ENCODE assay signal across 21 mouse cellular contexts in genomic region chr1:182192581-182192980, GRCm38 (mm10). TPM values are rescaled to one million over a fixed set of nuclear protein-coding genes. Genes with fewer than 3 reads are reported as not detected.
DNase-seq lines count a peak whose midpoint lies in the region; ATAC-seq and TF ChIP-seq lines count a peak whose summit lies in the region.
"Had no signal": no experiment of that assay in that cellular context is flagged by ENCODE, and none has a peak within 500 bp of the region (broad histone marks: within the 10 kb centered on the region; RNA-seq: fewer than 3 reads in every experiment).

No protein-coding gene starts in this region.

- DNase-seq in kidney, postnatal 10 days, result no peak
- DNase-seq in kidney, adult 11 months, result no peak
- no peak for DNase-seq in kidney, adult 8-10 months
- DNase-seq in kidney, postnatal 0 days (ENCODE audit: low spot score), result peak; percentile 38
- DNase-seq in kidney, adult 9 months, result no peak
- DNase-seq: adrenal gland, adult 8-10 months; adrenal gland, postnatal 25 days; B cell, adult 2 months; cerebellum, adult 11 months; cerebellum, adult 11-12 months had no signal

- no peak for TF ChIP-seq CTCF in kidney, postnatal 0 days (IDR thresholded peaks at IDR 0.05; ENCODE audit: low read depth)

- peaks cover 11% of the 10 kb centered on the region for H3K4me1 ChIP-seq in kidney, embryonic 14.5 days (ENCODE audit: control insufficient read depth, insufficient read depth, low read length)
- H3K4me1 ChIP-seq in kidney, embryonic 15.5 days, result peaks cover 16% of the 10 kb centered on the region
- peaks cover 9% of the 10 kb centered on the region; the same call in 1 of the 2 replicates for H3K4me1 ChIP-seq in kidney, embryonic 16.5 days (ENCODE audit: insufficient read depth, low read length)
- no peaks in the 10 kb centered on the region for H3K4me1 ChIP-seq in kidney, postnatal 0 days (replicated peaks; ENCODE audit: insufficient read depth, low read length)

- ATAC-seq in kidney, embryonic 14.5 days (ENCODE audit: low FRiP score, low TSS enrichment), result peak; percentile 66; the same call in 1 of the 2 replicates
- no peak; the same call in 1 of the 2 replicates for ATAC-seq in kidney, embryonic 15.5 days (replicated peaks; ENCODE audit: low FRiP score)
- ATAC-seq in kidney, embryonic 16.5 days (ENCODE audit: low FRiP score, low TSS enrichment), result peak; percentile 51; the same call in 1 of the 2 replicates
- ATAC-seq in kidney, postnatal 0 days (replicated peaks; ENCODE audit: low FRiP score, low read depth), result no peak
- ATAC-seq: activated CD4-positive, CD25-positive, alpha-beta regulatory T cell, adult 4 months; CD4-positive, CD25-positive, alpha-beta regulatory T cell, adult 4 months; Patski had no signal

- H3K27me3 ChIP-seq in kidney, embryonic 14.5 days (ENCODE audit: control insufficient read depth, insufficient read depth, low read length), result no peaks in the 10 kb centered on the region
- no peaks in the 10 kb centered on the region for H3K27me3 ChIP-seq in kidney, embryonic 15.5 days
- no peaks in the 10 kb centered on the region for H3K27me3 ChIP-seq in kidney, embryonic 16.5 days (ENCODE audit: insufficient read depth, low read length)
- H3K27me3 ChIP-seq in kidney, postnatal 0 days (ENCODE audit: insufficient read depth, low read length), result no peaks in the 10 kb centered on the region
- H3K27me3 ChIP-seq: CH12.LX, Patski had no signal

- H3K4me2 ChIP-seq in kidney, embryonic 14.5 days (replicated peaks; ENCODE audit: low read depth, low read length), result no peak overlapping the region
- no peak overlapping the region for H3K4me2 ChIP-seq in kidney, embryonic 15.5 days
- H3K4me2 ChIP-seq in kidney, embryonic 16.5 days (replicated peaks; ENCODE audit: low read depth, low read length), result no peak overlapping the region
- no peak overlapping the region for H3K4me2 ChIP-seq in kidney, postnatal 0 days (ENCODE audit: low read length)

- H3K9me3 ChIP-seq in kidney, embryonic 14.5 days (ENCODE audit: control insufficient read depth, low read length), result 0 out of 2 replicates have a peak, but pooled peaks cover 1% of the 10 kb centered on the region
- H3K9me3 ChIP-seq in kidney, embryonic 15.5 days (replicated peaks), result no peaks in the 10 kb centered on the region
- peaks cover 1% of the 10 kb centered on the region for H3K9me3 ChIP-seq in kidney, embryonic 16.5 days (ENCODE audit: low read length)
- no peaks in the 10 kb centered on the region for H3K9me3 ChIP-seq in kidney, postnatal 0 days (replicated peaks; ENCODE audit: low read length)
- H3K9me3 ChIP-seq: G1E had no signal

- WGBS in kidney, embryonic 14.5 days, result 47% methylated on average over 1 of the region's 1 CpGs
- WGBS in kidney, embryonic 15.5 days, result 52% methylated on average over 1 of the region's 1 CpGs
- 44% methylated on average over 1 of the region's 1 CpGs for WGBS in kidney, embryonic 16.5 days
- 54% methylated on average over 1 of the region's 1 CpGs for WGBS in kidney, postnatal 0 days

- no peak overlapping the region for H3K9ac ChIP-seq in kidney, embryonic 14.5 days (ENCODE audit: low read depth, low read length)
- H3K9ac ChIP-seq in kidney, embryonic 15.5 days, result no peak overlapping the region
- no peak overlapping the region for H3K9ac ChIP-seq in kidney, embryonic 16.5 days (replicated peaks; ENCODE audit: low read length)
- H3K9ac ChIP-seq in kidney, postnatal 0 days (ENCODE audit: low read depth, low read length), result no peak overlapping the region

- no peaks in the 10 kb centered on the region for H3K36me3 ChIP-seq in kidney, embryonic 14.5 days (ENCODE audit: control insufficient read depth, insufficient read depth, low read length)
- H3K36me3 ChIP-seq in kidney, embryonic 15.5 days, result no peaks in the 10 kb centered on the region
- no peaks in the 10 kb centered on the region for H3K36me3 ChIP-seq in kidney, embryonic 16.5 days (ENCODE audit: insufficient read depth, low read length)
- no peaks in the 10 kb centered on the region for H3K36me3 ChIP-seq in kidney, postnatal 0 days (ENCODE audit: insufficient read depth, low read length)
- H3K36me3 ChIP-seq: G1E had no signal

- H3K4me3 ChIP-seq in kidney, embryonic 14.5 days (ENCODE audit: low read length), result no peak overlapping the region
- no peak overlapping the region for H3K4me3 ChIP-seq in kidney, embryonic 15.5 days (replicated peaks)
- H3K4me3 ChIP-seq in kidney, embryonic 16.5 days (ENCODE audit: low read length), result no peak overlapping the region
- no peak overlapping the region for H3K4me3 ChIP-seq in kidney, postnatal 0 days (replicated peaks; ENCODE audit: low read depth, low read length)

- no peak overlapping the region for H3K27ac ChIP-seq in kidney, embryonic 14.5 days (ENCODE audit: low read depth, low read length)
- peak overlapping the region; percentile 41 for H3K27ac ChIP-seq in kidney, embryonic 15.5 days
- peak overlapping the region; percentile 40; the same call in 1 of the 2 replicates for H3K27ac ChIP-seq in kidney, embryonic 16.5 days (ENCODE audit: low read length)
- no peak overlapping the region for H3K27ac ChIP-seq in kidney, postnatal 0 days

RNA-seq across cellular contexts. Expression of gene Vmn1r1, which starts 28.3 kb away (rescaled TPM):
- polyA plus RNA-seq in kidney, embryonic 14.5 days (2014; fragmentation: Nextera tagmentation; extraction: Ambion mirVana), result not detected in 2 replicates
- polyA plus RNA-seq in kidney, embryonic 15.5 days (2015; fragmentation: Nextera tagmentation; extraction: Ambion mirVana), result not detected in 2 replicates
- not detected in 2 replicates for polyA plus RNA-seq in kidney, embryonic 16.5 days (2015; fragmentation: Nextera tagmentation; extraction: Ambion mirVana)
- not detected in 2 replicates for polyA plus RNA-seq in kidney, postnatal 0 days (2015; fragmentation: Nextera tagmentation; extraction: Ambion mirVana)
- polyA plus RNA-seq: activated CD4-positive, CD25-positive, alpha-beta regulatory T cell, adult 4 months; adrenal gland, adult 2 months; brain, embryonic 14.5 days; C2C12; G1E; Patski had no signal

Comparison
In these comparisons a context has a peak if more than half of its experiments do, and no peak if none do; other contexts are left out.
1. ATAC-seq: peak in kidney, embryonic 14.5 days (single experiment) and kidney, embryonic 16.5 days (single experiment); none in kidney, embryonic 15.5 days (single experiment) and kidney, postnatal 0 days (single experiment).
2. H3K27ac ChIP-seq: peak in kidney, embryonic 15.5 days (single experiment) and kidney, embryonic 16.5 days (single experiment); none in kidney, embryonic 14.5 days (single experiment) and kidney, postnatal 0 days (single experiment).